ENCODE assay signal across 10 mouse cellular contexts in the genomic region with DNA sequence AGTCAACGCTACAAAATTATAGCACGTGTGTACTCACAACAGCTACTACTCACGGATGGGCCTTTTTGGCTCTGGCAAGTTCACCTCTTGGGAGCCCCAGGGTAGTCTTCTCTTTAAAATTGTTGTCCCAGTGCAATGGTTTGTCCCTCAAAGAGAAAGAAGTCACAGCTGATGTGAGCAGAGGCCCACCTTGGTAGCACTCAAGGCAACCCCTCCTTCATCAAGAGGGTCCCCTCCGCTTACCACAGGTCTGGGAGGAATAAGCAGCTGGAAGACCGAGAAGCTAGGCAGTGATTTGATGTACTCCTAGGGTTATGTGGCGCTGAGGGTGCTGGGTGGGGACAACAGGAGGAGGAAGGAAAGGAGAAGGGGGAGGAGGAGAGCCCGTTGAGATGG. TPM values are rescaled to one million over a fixed set of nuclear protein-coding genes. Genes with fewer than 3 reads are reported as not detected.
DNase-seq lines count a peak whose midpoint lies in the region; ATAC-seq and TF ChIP-seq lines count a peak whose summit lies in the region.
"Had no signal": no experiment of that assay in that cellular context is flagged by ENCODE, and none has a peak within 500 bp of the region (broad histone marks: within the 10 kb centered on the region; RNA-seq: fewer than 3 reads in every experiment).

No protein-coding gene starts in this region.

- H3K4me2 ChIP-seq in liver, embryonic 15.5 days: peak overlapping the region; percentile 64
- H3K4me2 ChIP-seq in stomach, embryonic 16.5 days (ENCODE audit: low read depth, low read length): peak overlapping the region; percentile 93

- H3K9ac ChIP-seq in liver, embryonic 15.5 days: no peak overlapping the region
- H3K9ac ChIP-seq in stomach, embryonic 16.5 days (ENCODE audit: low read length): peak overlapping the region; percentile 77

- no peaks in the 10 kb centered on the region for H3K36me3 ChIP-seq in testis, adult 2 months (ENCODE audit: control insufficient read depth, insufficient read depth, low read length)
- H3K36me3 ChIP-seq in liver, embryonic 15.5 days (replicated peaks): no peaks in the 10 kb centered on the region
- no peaks in the 10 kb centered on the region for H3K36me3 ChIP-seq in stomach, embryonic 16.5 days (ENCODE audit: control insufficient read depth, insufficient read depth, low read length)

- peak overlapping the region; percentile 76 for H3K4me3 ChIP-seq in gastrocnemius, adult 2 months
- H3K4me3 ChIP-seq in testis, adult 2 months (ENCODE audit: control insufficient read depth, low read depth, low read length): peak overlapping the region; percentile 74
- no peak overlapping the region for H3K4me3 ChIP-seq in liver, embryonic 15.5 days (replicated peaks)
- H3K4me3 ChIP-seq in stomach, embryonic 16.5 days (replicated peaks; ENCODE audit: low read length): peak overlapping the region; percentile 53
- H3K4me3 ChIP-seq: erythroblast, embryonic 14.5 days had no signal

- no peaks in the 10 kb centered on the region for H3K27me3 ChIP-seq in testis, adult 2 months (ENCODE audit: control insufficient read depth, insufficient read depth, low read length)
- H3K27me3 ChIP-seq in liver, embryonic 15.5 days: peaks cover 99% of the 10 kb centered on the region
- no peaks in the 10 kb centered on the region for H3K27me3 ChIP-seq in stomach, embryonic 16.5 days (ENCODE audit: control insufficient read depth, insufficient read depth, low read length)

- no peaks in the 10 kb centered on the region for H3K9me3 ChIP-seq in liver, embryonic 15.5 days (replicated peaks)
- no peaks in the 10 kb centered on the region for H3K9me3 ChIP-seq in stomach, embryonic 16.5 days (replicated peaks; ENCODE audit: control insufficient read depth, low read length)

- TF ChIP-seq POLR2A in testis, adult 2 months (IDR thresholded peaks at IDR 0.05; ENCODE audit: control insufficient read depth, low read depth, low read length): no peak; the same call in 1 of the 2 replicates

- H3K27ac ChIP-seq in gastrocnemius, adult 2 months: no peak overlapping the region
- H3K27ac ChIP-seq in testis, adult 2 months (ENCODE audit: control insufficient read depth, insufficient read depth, low read depth, low read length): no peak overlapping the region
- no peak overlapping the region for H3K27ac ChIP-seq in liver, embryonic 15.5 days (replicated peaks)
- no peak overlapping the region for H3K27ac ChIP-seq in stomach, embryonic 16.5 days (ENCODE audit: low read length)

- ATAC-seq in liver, embryonic 15.5 days (ENCODE audit: insufficient read depth): no peak
- ATAC-seq in stomach, embryonic 16.5 days (ENCODE audit: insufficient read depth, low FRiP score): no peak
- ATAC-seq in cerebellum, adult (ENCODE audit: insufficient number of reproducible peaks, low FRiP score, low TSS enrichment): no peak

- 22% methylated on average over 7 of the region's 7 CpGs for WGBS in liver, embryonic 15.5 days (ENCODE audit: insufficient replicate concordance)
- 36% methylated on average over 7 of the region's 7 CpGs for WGBS in stomach, embryonic 16.5 days

- intact Hi-C loops in gastrocnemius, adult 2 months (cut with DNase I): no loop called here

- H3K4me1 ChIP-seq in testis, adult 2 months (ENCODE audit: control insufficient read depth, insufficient read depth, low read length): peaks cover 18% of the 10 kb centered on the region
- H3K4me1 ChIP-seq in liver, embryonic 15.5 days (replicated peaks): peaks cover 25% of the 10 kb centered on the region
- H3K4me1 ChIP-seq in stomach, embryonic 16.5 days (ENCODE audit: control insufficient read depth, insufficient read depth, low read length): peaks cover 13% of the 10 kb centered on the region

- no peak for DNase-seq in gastrocnemius, adult 2 months
- DNase-seq in gastrocnemius, postnatal 10 days: no peak
- DNase-seq in testis, postnatal 10 days (ENCODE audit: low spot score): no peak
- no peak for DNase-seq in cerebellum, postnatal 14 days
- DNase-seq: lung, postnatal 36 days had no signal

- no peak for TF ChIP-seq CTCF in gastrocnemius, adult 2 months (IDR thresholded peaks at IDR 0.05)
- no peak for TF ChIP-seq CTCF in testis, adult 2 months (IDR thresholded peaks at IDR 0.05; ENCODE audit: control insufficient read depth, insufficient read depth, insufficient replicate concordance, low read depth, low read length)

RNA-seq across cellular contexts. Expression of a gene that starts 2.8 kb away (rescaled TPM):
- total RNA-seq in gastrocnemius, adult 2 months (2021): 10 to 100 TPM in 1 of 2 experiments, under 1 TPM in 1; 0.33 to 22.0 TPM
- 1 to 10 TPM in 1 of 2 experiments, under 1 TPM in 1; 0.33 to 1.1 TPM for total RNA-seq in gastrocnemius, postnatal 10 days (2021)
- polyA plus RNA-seq in testis, adult 2 months (2012; rRNA removed): 905 and 964 TPM in 2 replicates
- not detected in 2 replicates for polyA plus RNA-seq in liver, embryonic 15.5 days (2015; fragmentation: Nextera tagmentation; extraction: Ambion mirVana)
- 1.5 and 1.7 TPM in 2 replicates for polyA plus RNA-seq in stomach, embryonic 16.5 days (2015; fragmentation: Nextera tagmentation; extraction: Ambion mirVana)
- polyA plus RNA-seq: erythroblast, embryonic 14.5 days had no signal

RNA-seq across cellular contexts. Expression of a gene that starts 7.0 kb away (rescaled TPM):
- total RNA-seq in gastrocnemius, adult 2 months (2021): 10 to 100 TPM; 14.3 to 15.6 TPM
- 10 to 100 TPM; 20.1 to 22.8 TPM for total RNA-seq in gastrocnemius, postnatal 10 days (2021)
- polyA plus RNA-seq in testis, adult 2 months (2012; rRNA removed): 49.5 and 53.9 TPM in 2 replicates
- 26.0 and 27.5 TPM in 2 replicates for polyA plus RNA-seq in liver, embryonic 15.5 days (2015; fragmentation: Nextera tagmentation; extraction: Ambion mirVana)
- 71.5 and 80.0 TPM in 2 replicates for polyA plus RNA-seq in stomach, embryonic 16.5 days (2015; fragmentation: Nextera tagmentation; extraction: Ambion mirVana)

RNA-seq across cellular contexts. Expression of a gene that starts 29.5 kb away (rescaled TPM):
- total RNA-seq in gastrocnemius, adult 2 months (2021): 1 to 10 TPM; 7.0 TPM
- total RNA-seq in gastrocnemius, postnatal 10 days (2021): 1 to 10 TPM; 8.9 to 9.0 TPM
- 9.3 and 10.5 TPM in 2 replicates for polyA plus RNA-seq in testis, adult 2 months (2012; rRNA removed)
- 30.0 and 35.0 TPM in 2 replicates for polyA plus RNA-seq in liver, embryonic 15.5 days (2015; fragmentation: Nextera tagmentation; extraction: Ambion mirVana)
- polyA plus RNA-seq in stomach, embryonic 16.5 days (2015; fragmentation: Nextera tagmentation; extraction: Ambion mirVana): 28.0 and 30.0 TPM in 2 replicates

RNA-seq across cellular contexts. Expression of a gene that starts 34.1 kb away (rescaled TPM):
- total RNA-seq in gastrocnemius, adult 2 months (2021): 1 to 10 TPM; 1.2 to 4.2 TPM
- 1 to 10 TPM; 4.3 to 4.8 TPM for total RNA-seq in gastrocnemius, postnatal 10 days (2021)
- polyA plus RNA-seq in testis, adult 2 months (2012; rRNA removed): 1.0 and 1.5 TPM in 2 replicates
- polyA plus RNA-seq in liver, embryonic 15.5 days (2015; fragmentation: Nextera tagmentation; extraction: Ambion mirVana): 0.23 TPM in 1 of 2 replicates, not detected in the other
- polyA plus RNA-seq in stomach, embryonic 16.5 days (2015; fragmentation: Nextera tagmentation; extraction: Ambion mirVana): 3.5 and 3.9 TPM in 2 replicates
- polyA plus RNA-seq: erythroblast, embryonic 14.5 days had no signal

Comparison
In these comparisons a context has a peak if more than half of its experiments do, and no peak if none do; other contexts are left out.
1. RNA of a gene that starts 2.8 kb away (polyA plus RNA-seq): 905 to 964 TPM in testis, adult 2 months; 1.5 to 1.7 TPM in stomach, embryonic 16.5 days and not detected in liver, embryonic 15.5 days; every median in the first group is over 100 times any median in the second.